Mouse (Mus musculus): ENCODE results near the gene Litaf.
"Not testable (repeated sequence)": the region's sequence is repeated elsewhere in the genome, so short reads cannot be mapped to it uniquely, and the experiment has no call there.

- not testable (repeated sequence) for TF ChIP-seq USF1 (IDR thresholded peaks at IDR 0.05; ENCODE audit: low read depth); POLR2A (IDR thresholded peaks at IDR 0.05; ENCODE audit: insufficient read length, low read depth); POLR2AphosphoS2 (IDR thresholded peaks at IDR 0.05; ENCODE audit: insufficient read length, low read depth); REST (IDR thresholded peaks at IDR 0.05; ENCODE audit: insufficient read depth, insufficient read length); MAX (IDR thresholded peaks at IDR 0.05; ENCODE audit: low read depth); SRF (IDR thresholded peaks at IDR 0.05; ENCODE audit: control insufficient read depth, insufficient read length, low read depth); E2F4 (IDR thresholded peaks at IDR 0.05; ENCODE audit: insufficient read depth); TCF12 (IDR thresholded peaks at IDR 0.05; ENCODE audit: insufficient read depth, poor library complexity, severe bottlenecking); CEBPB (IDR thresholded peaks at IDR 0.05; ENCODE audit: insufficient read depth, poor library complexity, severe bottlenecking)
Measured at GRCm38 (mm10) chr16:10969944-10970343, 96.0 kb downstream of the Litaf start.
